Mouse (Mus musculus) CH12.LX (cell line): Measurements from ENCODE around the gene Bach2.

Experiments used
- CTCF ChIP-seq, 2 experiments: IDR thresholded peaks in 1 of 2; conservative IDR thresholded peaks in 1 of 2; 2 replicates each; pipeline ENCODE4 v1.5.1; 2011 to 2012; ENCODE audit warnings: low read depth in 2 of 2, low read length in 2 of 2, improper control_type of control experiment in 1 of 2, inconsistent platforms in 1 of 2, mild to moderate bottlenecking in 1 of 2, moderate library complexity in 1 of 2
- E2F4 ChIP-seq: IDR thresholded peaks from 2 replicates; pipeline ENCODE4 v1.6.1; 2011; ENCODE audit warnings: low read depth, low read length, improper control_type of control experiment; ENCODE audit not compliant: insufficient replicate concordance
- RAD21 ChIP-seq: IDR thresholded peaks from 2 replicates; pipeline ENCODE4 v1.6.1; 2011; ENCODE audit warnings: low read depth, mild to moderate bottlenecking, low read length, improper control_type of control experiment, moderate library complexity

DNA sequence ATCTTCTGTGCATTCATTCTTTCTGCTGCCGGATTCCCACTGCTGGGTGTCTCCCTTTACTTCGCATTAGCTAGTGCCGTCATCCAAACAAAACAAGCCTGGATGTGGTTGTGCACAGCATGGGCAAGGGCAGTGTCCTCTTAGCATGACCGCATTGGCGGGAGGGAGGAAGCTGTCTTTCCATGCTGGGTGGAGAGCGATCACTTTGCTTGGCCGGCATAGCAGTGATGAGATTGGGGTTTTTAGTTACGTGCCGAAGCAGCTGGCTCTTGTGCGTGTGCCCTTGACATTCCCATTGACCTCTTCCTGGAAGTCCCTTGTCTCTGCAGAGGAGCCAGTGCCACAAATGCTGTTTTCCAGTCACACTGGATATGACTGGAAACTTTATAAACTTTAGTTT is 147.7 kb downstream of the Bach2 start:
- TF ChIP-seq CTCF (conservative IDR thresholded peaks at IDR 0.05 in 1 of 2, IDR thresholded peaks at IDR 0.05 in 1 of 2; ENCODE audit: low read depth in 2 of 2, low read length in 2 of 2), result no peak
- TF ChIP-seq RAD21, result no peak
- TF ChIP-seq E2F4, result no peak
